Mouse (Mus musculus) erythroblast, embryonic 14.5 days (primary cell): ENCODE measurements around the gene Phlpp1.

Experiments used
- GATA1 ChIP-seq: IDR thresholded peaks from 2 replicates; pipeline ENCODE4 v1.6.1; 2012; ENCODE audit warnings: low read length, inconsistent platforms, mixed read lengths
- TAL1 ChIP-seq: IDR thresholded peaks from 3 replicates; pipeline ENCODE4 v1.6.1; 2012; ENCODE audit warnings: low read length, inconsistent platforms, mixed read lengths

DNA sequence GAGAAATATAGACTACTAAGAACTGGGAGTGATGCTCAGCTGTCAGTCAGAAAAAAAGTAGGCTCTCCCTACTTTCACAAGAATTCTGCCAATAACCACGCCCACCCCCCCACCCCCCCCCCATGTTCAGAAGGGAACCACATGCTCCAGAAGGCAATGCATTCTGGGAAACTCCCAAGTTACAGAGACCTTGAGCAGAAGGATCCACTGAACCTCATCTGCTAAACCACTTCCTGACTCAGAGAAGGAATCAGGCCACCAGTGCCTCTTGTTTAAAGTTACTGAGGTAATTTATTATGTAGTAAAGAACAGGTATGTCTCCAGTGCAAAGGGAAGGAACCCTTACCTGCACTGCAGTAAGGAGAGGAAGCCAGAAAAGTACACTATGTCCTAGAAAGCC lies 26.5 kb upstream of the Phlpp1 start:
- TF ChIP-seq GATA1 (no peak), TAL1 (no peak)
